Mouse (Mus musculus) stomach, embryonic 15.5 days (tissue): ENCODE measurements around the gene Adarb1. TPM values are rescaled to one million over a fixed set of nuclear protein-coding genes. Genes with fewer than 3 reads are reported as not detected.
A peak's percentile ranks its signal among the peaks of the same experiment; 100 is the strongest.

Source experiments
- ATAC-seq: fragments of 200-750 bp; cut with Nextera tagmentation; 2 replicates; pipeline ENCODE4 v1.8.0; 2017; ENCODE audit warnings: low read depth, moderate number of reproducible peaks, moderate TSS enrichment; ENCODE audit not compliant: insufficient read depth, low FRiP score
- H3K27ac ChIP-seq: fragments of 300-500 bp; sonication (generic); 2 replicates; pipeline ENCODE4 v1.5.1; 2015; ENCODE audit warnings: mild to moderate bottlenecking, inconsistent platforms
- H3K27me3 ChIP-seq: fragments of 300-500 bp; sonication (generic); replicated peaks from 2 replicates; pipeline ENCODE4 v1.6.1; 2015; ENCODE audit warnings: inconsistent platforms
- H3K36me3 ChIP-seq: fragments of 300-500 bp; sonication (generic); 2 replicates; pipeline ENCODE4 v1.6.1; 2015; ENCODE audit warnings: inconsistent platforms
- H3K4me1 ChIP-seq: fragments of 300-500 bp; sonication (generic); 2 replicates; pipeline ENCODE4 v1.6.1; 2015; ENCODE audit warnings: inconsistent platforms
- H3K4me2 ChIP-seq: fragments of 300-500 bp; sonication (generic); 2 replicates; pipeline ENCODE4 v1.6.1; 2015; ENCODE audit warnings: mild to moderate bottlenecking, inconsistent platforms
- H3K4me3 ChIP-seq: fragments of 300-500 bp; sonication (generic); replicated peaks from 2 replicates; pipeline ENCODE4 v1.5.1; 2015; ENCODE audit warnings: inconsistent platforms
- H3K9ac ChIP-seq: fragments of 300-500 bp; sonication (generic); 2 replicates; pipeline ENCODE4 v1.6.1; 2015; ENCODE audit warnings: inconsistent platforms
- H3K9me3 ChIP-seq: fragments of 300-500 bp; sonication (generic); 2 replicates; pipeline ENCODE4 v1.6.1; 2016; ENCODE audit warnings: inconsistent platforms
- WGBS: fragments of 180-500 bp; shearing (Covaris S2); methylation state at CpG from one replicate; pipeline ENCODE4 v1.1.7; 2015; 5-methylcytosine and 5-hydroxymethylcytosine counted together
- polyA plus RNA-seq: library from polyadenylated mRNA; unstranded; fragments of >200 nt; fragmentation: Nextera tagmentation; extraction: Ambion mirVana; gene quantifications from 2 replicates; pipeline ENCODE4 v1.2.1, GENCODE M21; 2015

Gene Adarb1
- polyA plus RNA-seq, 1 experiment from 2014 or later: 7.2 TPM

- ATAC-seq: no peak
- no peaks in the 10 kb centered on the region for H3K9me3 ChIP-seq
- H3K9ac ChIP-seq: no peak overlapping the region
- H3K4me1 ChIP-seq: no peaks in the 10 kb centered on the region
- WGBS: 90% methylated on average over 6 of the region's 6 CpGs
- H3K27ac ChIP-seq: no peak overlapping the region
- no peak overlapping the region for H3K4me2 ChIP-seq
- no peaks in the 10 kb centered on the region for H3K27me3 ChIP-seq
- H3K4me3 ChIP-seq: no peak overlapping the region
- no peaks in the 10 kb centered on the region for H3K36me3 ChIP-seq
These were observed 17.0 kb downstream of the Adarb1 start for GRCm38 (mm10) chr10:77401039-77401438.

GRCm38 (mm10) chr10:77399938-77400337 is 18.1 kb downstream of the Adarb1 start:
- H3K27ac ChIP-seq: no peak overlapping the region
- H3K4me2 ChIP-seq: no peak overlapping the region
- H3K4me3 ChIP-seq: no peak overlapping the region
- no peaks in the 10 kb centered on the region for H3K4me1 ChIP-seq
- H3K9me3 ChIP-seq: no peaks in the 10 kb centered on the region
- no peaks in the 10 kb centered on the region for H3K36me3 ChIP-seq
- no peak overlapping the region for H3K9ac ChIP-seq
- no peak for ATAC-seq
- 80% methylated on average over 5 of the region's 5 CpGs for WGBS
- no peaks in the 10 kb centered on the region for H3K27me3 ChIP-seq

GRCm38 (mm10) chr10:77398082-77398481 is 20.0 kb downstream of the Adarb1 start:
- no peaks in the 10 kb centered on the region for H3K27me3 ChIP-seq
- no peaks in the 10 kb centered on the region for H3K4me1 ChIP-seq
- WGBS: 67% methylated on average over 3 of the region's 3 CpGs
- no peak overlapping the region for H3K4me2 ChIP-seq
- no peaks in the 10 kb centered on the region for H3K9me3 ChIP-seq
- H3K4me3 ChIP-seq: no peak overlapping the region
- no peak overlapping the region for H3K27ac ChIP-seq
- no peaks in the 10 kb centered on the region for H3K36me3 ChIP-seq
- H3K9ac ChIP-seq: no peak overlapping the region
- no peak for ATAC-seq

- WGBS: 72% methylated on average over 6 of the region's 6 CpGs
- Histone ChIP-seq H3K36me3 (no peaks in the 10 kb centered on the region), H3K27me3 (no peaks in the 10 kb centered on the region), H3K4me3 (no peak overlapping the region), H3K9me3 (no peaks in the 10 kb centered on the region), H3K4me2 (no peak overlapping the region), H3K4me1 (no peaks in the 10 kb centered on the region), H3K27ac (no peak overlapping the region), H3K9ac (no peak overlapping the region)
- no peak for ATAC-seq
These were observed 20.9 kb downstream of the Adarb1 start for GRCm38 (mm10) chr10:77397056-77397642.

- Histone ChIP-seq H3K27ac (no peak overlapping the region), H3K9ac (no peak overlapping the region), H3K4me3 (no peak overlapping the region), H3K9me3 (no peaks in the 10 kb centered on the region), H3K36me3 (no peaks in the 10 kb centered on the region), H3K4me1 (no peaks in the 10 kb centered on the region), H3K4me2 (no peak overlapping the region), H3K27me3 (no peaks in the 10 kb centered on the region)
- WGBS: 73% methylated on average over 1 of the region's 1 CpGs
- ATAC-seq: no peak
These were observed 22.1 kb downstream of the Adarb1 start for GRCm38 (mm10) chr10:77396015-77396414.

- Histone ChIP-seq H3K4me2 (no peak overlapping the region), H3K9me3 (no peaks in the 10 kb centered on the region), H3K36me3 (no peaks in the 10 kb centered on the region), H3K27ac (no peak overlapping the region), H3K27me3 (no peaks in the 10 kb centered on the region), H3K4me3 (no peak overlapping the region), H3K4me1 (no peaks in the 10 kb centered on the region), H3K9ac (no peak overlapping the region)
- no peak for ATAC-seq
- WGBS: 80% methylated on average over 6 of the region's 6 CpGs
These were observed 27.0 kb downstream of the Adarb1 start for GRCm38 (mm10) chr10:77391072-77391471.

- no peaks in the 10 kb centered on the region for H3K4me1 ChIP-seq
- no peak overlapping the region for H3K9ac ChIP-seq
- no peaks in the 10 kb centered on the region for H3K36me3 ChIP-seq
- no peak overlapping the region for H3K27ac ChIP-seq
- no peaks in the 10 kb centered on the region for H3K9me3 ChIP-seq
- 88% methylated on average over 1 of the region's 1 CpGs for WGBS
- H3K4me3 ChIP-seq: no peak overlapping the region
- ATAC-seq: no peak
- H3K4me2 ChIP-seq: no peak overlapping the region
- no peaks in the 10 kb centered on the region for H3K27me3 ChIP-seq
These were observed 30.5 kb downstream of the Adarb1 start for GRCm38 (mm10) chr10:77387558-77387957.

- no peak overlapping the region for H3K9ac ChIP-seq
- no peaks in the 10 kb centered on the region for H3K4me1 ChIP-seq
- H3K4me2 ChIP-seq: no peak overlapping the region
- no peaks in the 10 kb centered on the region for H3K9me3 ChIP-seq
- H3K36me3 ChIP-seq: no peaks in the 10 kb centered on the region
- ATAC-seq: no peak
- H3K27ac ChIP-seq: no peak overlapping the region
- H3K4me3 ChIP-seq: no peak overlapping the region
- H3K27me3 ChIP-seq: no peaks in the 10 kb centered on the region
- 71% methylated on average over 4 of the region's 4 CpGs for WGBS
These were observed 32.3 kb downstream of the Adarb1 start for GRCm38 (mm10) chr10:77385731-77386130.

- Histone ChIP-seq H3K4me2 (no peak overlapping the region), H3K27ac (no peak overlapping the region), H3K9ac (no peak overlapping the region), H3K9me3 (no peaks in the 10 kb centered on the region), H3K4me3 (no peak overlapping the region), H3K4me1 (no peaks in the 10 kb centered on the region), H3K36me3 (no peaks in the 10 kb centered on the region), H3K27me3 (no peaks in the 10 kb centered on the region)
- ATAC-seq: no peak
- WGBS: 81% methylated on average over 8 of the region's 8 CpGs
These were observed 35.0 kb downstream of the Adarb1 start for GRCm38 (mm10) chr10:77383045-77383444.

- Histone ChIP-seq H3K4me1 (no peaks in the 10 kb centered on the region), H3K9me3 (no peaks in the 10 kb centered on the region), H3K27ac (0 out of 2 replicates have a peak overlapping the region, but pooled peaks have one; percentile 8), H3K27me3 (no peaks in the 10 kb centered on the region), H3K36me3 (no peaks in the 10 kb centered on the region), H3K4me3 (no peak overlapping the region), H3K4me2 (no peak overlapping the region), H3K9ac (no peak overlapping the region)
- no peak for ATAC-seq
- WGBS: 30% methylated on average over 2 of the region's 2 CpGs
These were observed 36.9 kb downstream of the Adarb1 start for GRCm38 (mm10) chr10:77381191-77381590.

- H3K27me3 ChIP-seq: no peaks in the 10 kb centered on the region
- no peak overlapping the region for H3K4me3 ChIP-seq
- no peaks in the 10 kb centered on the region for H3K4me1 ChIP-seq
- no peak overlapping the region for H3K9ac ChIP-seq
- no peaks in the 10 kb centered on the region for H3K9me3 ChIP-seq
- WGBS: 66% methylated on average over 6 of the region's 6 CpGs
- H3K36me3 ChIP-seq: no peaks in the 10 kb centered on the region
- ATAC-seq: no peak
- H3K27ac ChIP-seq: 0 out of 2 replicates have a peak overlapping the region, but pooled peaks have one; percentile 8
- H3K4me2 ChIP-seq: no peak overlapping the region
These were observed 37.4 kb downstream of the Adarb1 start for GRCm38 (mm10) chr10:77380716-77381115.

GRCm38 (mm10) chr10:77379199-77379598 is 38.9 kb downstream of the Adarb1 start:
- no peak overlapping the region for H3K4me3 ChIP-seq
- H3K4me2 ChIP-seq: no peak overlapping the region
- no peaks in the 10 kb centered on the region for H3K36me3 ChIP-seq
- no peaks in the 10 kb centered on the region for H3K9me3 ChIP-seq
- H3K27ac ChIP-seq: no peak overlapping the region
- WGBS: 93% methylated on average over 4 of the region's 4 CpGs
- no peaks in the 10 kb centered on the region for H3K27me3 ChIP-seq
- no peak overlapping the region for H3K9ac ChIP-seq
- no peak for ATAC-seq
- H3K4me1 ChIP-seq: no peaks in the 10 kb centered on the region

- no peak for ATAC-seq
- Histone ChIP-seq H3K9me3 (no peaks in the 10 kb centered on the region), H3K4me2 (no peak overlapping the region), H3K4me3 (no peak overlapping the region), H3K9ac (no peak overlapping the region), H3K27ac (no peak overlapping the region), H3K4me1 (no peaks in the 10 kb centered on the region), H3K27me3 (no peaks in the 10 kb centered on the region), H3K36me3 (no peaks in the 10 kb centered on the region)
- 64% methylated on average over 1 of the region's 1 CpGs for WGBS
These were observed 42.0 kb downstream of the Adarb1 start for GRCm38 (mm10) chr10:77376056-77376455.
